Mouse (Mus musculus) bone marrow macrophage, adult 2 months (primary cell): ENCODE measurements around the gene Cbx5.

Source experiments
- CTCF ChIP-seq: IDR thresholded peaks from 2 replicates; pipeline ENCODE4 v1.5.1; 2012; ENCODE audit warnings: low read depth, mild to moderate bottlenecking, low read length, moderate library complexity
- POLR2A ChIP-seq: IDR thresholded peaks from 2 replicates; pipeline ENCODE4 v1.6.1; 2012; ENCODE audit warnings: mild to moderate bottlenecking, low read depth, low read length, borderline replicate concordance

- TF ChIP-seq POLR2A = no peak
- TF ChIP-seq CTCF = no peak
Observed at GRCm38 (mm10) chr15:103247078-103247781, 7.6 kb upstream of the Cbx5 start.
